Mouse (Mus musculus) heart, postnatal 0 days (tissue): ENCODE results near the gene Acrbp.

Experiments used
- CTCF ChIP-seq: IDR thresholded peaks from 2 replicates; pipeline ENCODE4 v1.5.1; 2016; ENCODE audit warnings: antibody characterized with exemption, control low read depth, low read depth
- EP300 ChIP-seq: IDR thresholded peaks from 2 replicates; pipeline ENCODE4 v1.6.1; 2016; ENCODE audit warnings: antibody characterized with exemption, low read depth

DNA sequence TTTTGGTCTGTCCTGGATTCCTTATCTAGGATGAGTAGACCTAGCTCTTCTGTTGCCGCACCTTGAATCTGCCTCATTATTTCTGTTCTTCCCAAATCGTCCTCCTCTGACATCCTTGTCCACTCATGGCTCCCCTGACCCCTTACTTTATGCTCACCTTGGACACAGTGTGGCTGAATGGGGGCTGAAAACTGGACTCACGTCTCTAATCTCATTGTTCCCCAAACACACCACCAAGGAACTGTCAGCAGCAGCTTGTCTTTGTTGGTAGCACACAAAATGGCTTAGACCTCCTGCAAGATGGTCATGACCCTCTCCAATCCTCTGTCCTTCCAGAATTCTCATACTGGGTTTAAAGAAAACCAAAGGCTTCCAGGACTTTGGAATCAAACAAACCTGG, 38.4 kb downstream of the Acrbp start:
- TF ChIP-seq CTCF (no peak), EP300 (no peak)
